Mouse (Mus musculus): ENCODE data around the gene Rspo1. TPM values are rescaled to one million over a fixed set of nuclear protein-coding genes. Genes with fewer than 3 reads are reported as not detected.
"Not testable (repeated sequence)": the region's sequence is repeated elsewhere in the genome, so short reads cannot be mapped to it uniquely, and the experiment has no call there.

Gene Rspo1
- total RNA-seq (2021), result 10 to 100 TPM; 13.7 to 16.4 TPM
- long read RNA-seq, transcript Rspo1-201 (6 exons, 1,834 nt), result major isoform, 22 of 25 reads
- long read RNA-seq, partial matches to known transcripts, result 1 of 25 reads
- long read RNA-seq, other reads (novel, unspliced or antisense), result 2 of 25 reads

DNA sequence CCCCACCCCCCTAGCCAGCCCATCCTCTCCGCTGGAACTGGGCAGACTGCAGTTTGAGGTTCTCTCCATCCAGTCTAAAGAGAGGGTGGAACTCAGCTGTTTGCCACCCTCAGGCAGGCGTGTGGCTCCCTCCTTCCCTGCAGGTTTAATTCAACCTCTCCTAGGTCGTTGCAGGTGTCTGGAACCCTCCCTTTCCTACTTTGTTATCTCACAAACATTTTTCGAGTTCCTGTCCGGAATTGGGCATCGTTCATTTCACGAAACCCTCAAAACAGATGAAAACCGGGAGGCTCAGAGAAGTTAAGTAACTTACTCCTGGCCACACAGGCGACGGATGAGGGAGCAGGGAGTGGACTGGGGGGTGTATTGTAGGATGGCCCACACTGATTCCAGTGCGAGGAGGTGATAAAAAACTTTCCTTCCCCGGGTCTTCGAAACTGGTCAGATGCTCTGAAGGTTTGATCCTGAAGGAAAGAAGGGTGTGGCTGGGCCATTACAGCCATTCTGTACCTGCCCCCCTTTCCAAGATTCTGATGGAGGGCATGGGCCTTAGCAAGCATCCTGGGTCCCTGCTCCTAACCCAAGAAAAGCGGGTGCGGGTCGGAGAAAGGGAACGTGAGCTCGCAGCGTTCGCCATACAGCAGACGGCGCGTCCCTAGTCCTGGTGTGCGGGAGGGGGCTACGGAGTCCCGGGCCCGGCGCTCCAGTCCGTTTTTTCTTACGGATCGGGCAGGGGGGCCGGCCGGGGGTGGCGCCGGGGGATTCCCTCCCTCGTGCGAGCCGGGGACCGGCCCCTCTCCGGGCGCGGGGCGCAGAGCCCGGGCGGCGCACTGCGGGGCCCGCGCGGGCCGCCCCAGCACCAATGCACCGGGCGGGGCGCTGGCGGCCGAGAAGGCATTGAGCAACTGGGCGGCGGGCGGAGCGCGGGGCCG, at the start of gene Rspo1:
Gene Rspo1 (plus strand): TSS at position 760 of the 932 bp plus-strand sequence.
- no peak for DNase-seq (ENCODE audit: low spot score in 2 of 2)

DNA sequence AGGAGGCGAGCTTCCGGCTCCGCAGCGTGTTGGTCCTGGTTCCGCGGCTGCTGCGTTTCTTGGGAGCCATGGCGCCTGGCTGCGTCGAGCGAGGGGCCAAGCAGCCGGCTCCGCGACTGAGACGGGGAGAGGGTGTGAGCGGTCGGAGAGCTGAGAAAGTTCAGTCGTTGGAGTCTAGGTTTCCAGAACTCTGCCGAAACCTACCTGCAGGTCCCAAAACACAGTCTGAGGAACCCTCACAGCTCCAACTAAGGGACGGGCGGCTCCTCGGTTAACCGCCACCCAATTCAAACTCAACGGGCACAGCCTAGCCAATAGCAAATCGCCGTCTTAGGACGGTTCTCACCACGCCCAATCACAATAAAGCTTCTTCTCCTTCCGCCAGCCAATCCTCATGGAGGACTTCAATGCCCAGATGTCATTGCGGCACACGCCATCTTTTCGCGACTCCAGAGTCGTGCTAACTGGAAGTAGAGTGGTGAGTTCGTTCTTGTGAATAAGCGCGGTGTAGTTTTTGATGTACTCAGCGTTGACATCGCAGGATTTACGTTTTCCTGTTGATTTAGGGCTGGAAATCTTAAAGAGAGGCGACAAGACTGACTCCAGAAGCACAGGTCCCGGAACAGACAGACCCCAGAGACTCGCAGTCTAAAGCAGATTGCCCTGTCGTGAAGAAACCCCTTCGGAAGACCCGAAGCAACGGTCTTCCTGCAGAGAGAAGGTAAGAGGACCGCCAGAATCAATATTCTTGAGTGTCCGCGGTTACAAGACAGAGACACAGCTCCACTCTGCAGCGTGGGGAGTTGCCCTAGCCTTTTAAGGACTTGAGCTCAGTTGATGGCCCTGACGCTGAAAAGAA, 49.4 kb upstream of the Rspo1 start, which contains the start of gene 9930104L06Rik:
Gene 9930104L06Rik (plus strand): TSS at position 436 of the 859 bp plus-strand sequence.
- DNase-seq (ENCODE audit: low spot score in 2 of 2), result peak; percentile 91 to 93

DNA sequence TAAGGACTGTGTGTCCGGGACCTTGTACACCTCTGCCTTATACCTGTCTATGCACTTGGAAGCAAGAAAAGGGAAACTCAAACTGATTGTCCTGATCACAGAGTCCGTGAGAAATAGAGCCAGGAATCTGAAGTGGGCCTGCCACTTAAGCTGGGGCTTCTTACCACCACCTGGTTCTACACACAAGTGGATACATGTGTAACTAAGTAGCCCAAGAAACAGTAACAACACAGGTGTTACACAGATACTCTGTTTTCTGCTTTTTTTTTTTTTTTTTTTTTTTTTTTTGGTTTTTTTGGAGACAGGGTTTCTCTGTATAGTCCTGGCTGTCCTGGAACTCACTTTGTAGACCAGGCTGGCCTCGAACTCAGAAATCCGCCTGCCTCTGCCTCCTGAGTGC, 47.0 kb upstream of the Rspo1 start, which contains the start of gene Cdca8:
Gene Cdca8 (minus strand): TSS at position 101 of the 400 bp plus-strand sequence.
- not testable (repeated sequence) for DNase-seq (ENCODE audit: low spot score in 2 of 2)

DNA sequence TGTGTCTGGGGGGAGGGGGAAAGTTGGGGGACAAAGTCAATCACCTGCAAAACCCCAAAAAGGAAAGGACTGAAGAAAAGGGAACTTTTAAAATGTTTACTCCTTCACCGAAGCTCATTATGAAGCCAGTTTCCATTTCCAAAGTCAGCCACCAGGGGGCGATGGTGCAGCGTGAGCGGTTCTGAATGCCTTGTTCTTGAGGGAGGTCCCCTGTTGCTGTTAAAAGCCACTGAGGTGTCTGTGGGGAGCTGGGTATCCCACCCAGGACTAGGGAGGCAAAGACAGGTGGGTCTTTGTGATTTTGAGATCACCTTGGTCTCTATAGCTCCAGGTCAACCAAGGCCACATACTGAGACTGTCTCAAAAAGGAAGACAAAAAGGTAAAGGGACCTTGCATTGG, 43.2 kb upstream of the Rspo1 start:
- peak; percentile 91 for DNase-seq (ENCODE audit: low spot score in 2 of 2)

DNA sequence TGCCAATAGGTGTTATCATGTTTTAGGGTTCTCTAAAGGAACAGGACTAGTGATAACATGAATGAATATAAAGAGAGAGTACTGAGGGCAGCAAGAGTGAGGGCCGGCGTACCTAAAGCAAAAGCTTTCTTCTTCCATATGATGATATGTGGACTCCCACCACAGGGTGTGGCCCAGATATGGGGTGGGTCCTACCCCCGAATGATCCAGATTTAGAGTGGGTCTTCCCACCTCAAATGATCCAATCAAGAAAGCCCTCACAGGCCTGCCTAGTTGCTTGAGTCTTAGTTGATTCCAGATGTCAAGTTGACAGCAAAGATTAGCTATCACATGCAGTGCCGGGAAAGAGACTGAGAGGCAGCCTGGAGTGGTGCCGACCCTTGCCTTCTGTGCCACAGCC, 42.4 kb upstream of the Rspo1 start:
- no peak for DNase-seq (ENCODE audit: low spot score in 2 of 2)

DNA sequence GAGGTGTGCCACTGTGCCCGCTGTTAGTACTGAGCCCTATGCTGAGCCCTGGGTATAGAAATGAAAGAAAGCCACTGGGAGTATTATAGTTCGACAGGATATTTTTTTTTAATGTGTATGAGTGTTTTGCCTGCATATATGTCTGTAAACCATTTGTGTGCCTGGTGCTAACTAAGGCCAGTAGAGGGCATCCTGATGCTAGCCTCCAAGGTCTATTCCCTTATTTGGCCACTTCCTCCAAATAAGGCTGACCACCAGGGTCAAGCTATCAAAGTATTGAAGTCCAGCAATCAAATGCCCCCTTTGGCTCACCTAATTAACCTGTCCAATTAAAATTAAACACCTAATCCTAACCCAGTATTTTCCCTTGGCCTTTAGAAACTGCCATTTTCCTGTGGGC, 41.3 kb upstream of the Rspo1 start:
- no peak for DNase-seq (ENCODE audit: low spot score in 2 of 2)

DNA sequence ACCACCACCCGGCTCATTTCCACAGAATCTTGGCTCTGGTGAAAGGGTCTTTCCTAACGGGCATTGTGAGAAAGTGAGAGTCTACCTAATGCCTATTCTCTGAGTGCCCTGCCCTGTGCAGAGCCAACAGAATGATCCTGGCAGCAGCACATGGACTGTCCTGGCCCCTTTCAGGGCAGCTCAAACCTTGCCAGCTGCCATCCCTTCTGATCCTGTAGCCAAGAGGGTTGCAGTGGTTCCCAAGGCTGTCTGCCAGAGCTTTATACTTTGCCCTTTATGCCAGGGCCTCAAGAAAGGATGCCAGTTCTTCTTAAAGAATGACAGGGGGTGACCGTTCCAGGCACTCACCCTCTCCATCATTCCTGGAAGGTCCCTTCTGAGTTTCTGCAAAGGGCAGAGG, 36.7 kb upstream of the Rspo1 start:
- DNase-seq (ENCODE audit: low spot score in 2 of 2), result no peak

DNA sequence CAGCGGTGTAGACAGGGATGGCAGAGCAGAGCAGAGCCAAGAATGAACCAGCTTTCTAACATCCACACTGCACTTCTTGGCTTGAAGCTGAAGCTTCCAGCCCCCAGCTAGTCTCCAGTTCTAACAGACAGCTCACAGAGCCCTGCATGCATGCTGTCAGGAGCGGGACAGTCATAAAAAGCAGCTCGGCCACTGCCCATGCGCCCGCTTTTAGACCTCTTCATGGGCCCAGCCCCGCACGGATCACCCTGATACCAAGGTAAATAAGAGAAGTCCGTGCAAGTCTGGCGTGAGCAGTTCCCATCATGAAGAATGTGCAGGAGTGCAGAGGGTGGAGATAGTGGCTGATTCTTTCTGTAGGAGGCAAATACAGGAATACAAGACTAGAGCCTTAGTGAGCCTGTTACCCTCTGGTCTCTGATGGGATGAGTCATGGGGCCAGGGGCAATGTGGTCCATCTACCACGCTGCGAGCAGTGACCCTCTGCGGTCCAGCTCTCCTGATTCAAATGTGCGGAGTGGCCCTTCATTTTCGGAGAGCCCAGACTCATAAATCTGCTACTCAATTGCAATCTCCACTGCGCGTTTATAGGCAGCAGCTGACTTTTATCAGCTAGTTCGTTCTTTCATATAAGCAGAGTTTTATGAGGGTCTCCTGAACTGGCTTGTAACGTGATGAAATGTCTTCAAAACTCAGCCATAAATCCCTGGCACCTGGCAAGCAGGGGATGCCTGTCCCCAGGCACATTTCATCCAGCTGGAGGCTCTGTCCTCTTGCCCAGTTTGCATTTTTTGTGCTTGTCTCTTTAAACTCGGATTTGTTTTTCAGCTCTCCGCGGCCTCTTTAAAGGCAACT, 35.8 kb upstream of the Rspo1 start:
- DNase-seq (ENCODE audit: low spot score in 2 of 2), result no peak

DNA sequence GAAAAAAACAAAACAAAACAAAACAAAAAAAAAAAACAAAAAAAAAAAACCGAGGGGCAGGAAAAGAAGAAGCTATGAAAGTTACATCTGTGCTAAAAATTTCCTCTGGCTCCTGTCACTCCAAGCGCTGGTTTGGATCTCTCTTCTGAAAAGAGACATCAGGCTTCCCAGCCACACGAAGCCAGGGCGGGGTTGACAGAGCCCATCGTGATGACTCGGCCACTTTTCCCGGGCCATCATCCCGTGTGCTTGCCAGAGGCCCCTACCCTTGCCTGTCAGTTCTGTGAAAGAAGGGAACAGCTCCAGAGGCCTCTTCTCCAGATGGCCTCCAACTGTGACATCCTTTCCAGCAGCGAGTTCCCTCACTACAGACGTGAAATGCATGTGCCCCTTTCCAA, 35.2 kb upstream of the Rspo1 start:
- DNase-seq (ENCODE audit: low spot score in 2 of 2), result no peak

DNA sequence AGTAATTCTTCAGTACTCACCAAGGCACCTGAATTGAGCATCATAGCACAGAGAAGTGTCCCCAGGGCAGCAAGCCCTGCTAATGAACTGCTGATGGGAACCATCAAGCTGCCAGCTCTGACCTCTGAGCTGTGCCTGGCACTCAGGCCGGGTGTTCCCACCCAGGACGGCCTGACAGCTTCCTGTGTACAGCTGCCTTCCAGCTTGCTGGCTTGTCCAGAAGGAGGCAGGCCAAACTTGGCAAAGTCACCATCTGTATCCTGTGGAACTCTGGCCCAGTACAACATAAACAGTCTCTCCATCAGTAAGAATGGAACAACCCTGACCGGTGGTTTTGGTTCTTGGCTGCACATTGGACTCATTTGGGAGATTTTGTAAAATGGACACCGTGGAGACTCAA, 32.7 kb upstream of the Rspo1 start:
- DNase-seq (ENCODE audit: low spot score in 2 of 2), result no peak

DNA sequence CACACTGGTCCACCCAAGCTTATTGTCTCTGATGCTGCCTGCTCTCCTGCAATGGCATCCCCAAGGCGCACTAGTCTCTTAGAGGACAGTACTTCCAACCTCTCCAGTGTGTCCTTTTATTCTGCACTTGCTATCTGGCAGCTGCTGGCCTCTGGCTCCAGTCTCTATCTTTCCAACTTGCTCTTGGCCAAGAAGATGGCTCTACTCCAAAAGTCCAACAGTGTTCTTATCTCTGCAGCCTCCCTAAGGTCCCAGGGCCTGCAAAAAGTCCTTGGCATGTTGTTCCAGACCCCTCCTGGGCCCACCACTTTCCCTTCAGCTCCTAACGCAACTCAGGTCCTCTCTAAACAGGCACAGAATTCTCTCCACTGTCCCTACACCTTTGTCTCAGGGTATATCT, 28.9 kb upstream of the Rspo1 start:
- no peak for DNase-seq (ENCODE audit: low spot score in 2 of 2)

DNA sequence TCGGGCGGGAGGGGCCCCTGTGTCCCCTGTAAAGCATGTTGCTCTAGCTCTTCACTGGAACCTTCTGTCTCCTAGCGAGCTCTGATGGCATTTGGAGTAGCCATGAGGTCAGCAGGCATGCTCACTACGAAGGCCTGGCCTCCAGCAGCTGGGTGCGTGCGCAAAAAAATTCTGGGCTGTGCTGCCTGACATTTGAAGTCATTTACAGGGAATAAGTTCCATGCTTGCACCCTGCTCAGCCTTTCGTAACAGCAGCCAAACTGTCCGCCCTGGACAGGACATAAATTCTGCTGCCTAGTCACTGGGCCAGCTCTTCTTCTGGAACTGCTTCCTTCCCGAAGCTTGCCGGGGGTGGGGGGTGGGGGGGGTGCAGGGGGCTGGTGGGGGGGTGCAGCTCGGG, 27.2 kb upstream of the Rspo1 start:
- no peak for DNase-seq (ENCODE audit: low spot score in 2 of 2)

DNA sequence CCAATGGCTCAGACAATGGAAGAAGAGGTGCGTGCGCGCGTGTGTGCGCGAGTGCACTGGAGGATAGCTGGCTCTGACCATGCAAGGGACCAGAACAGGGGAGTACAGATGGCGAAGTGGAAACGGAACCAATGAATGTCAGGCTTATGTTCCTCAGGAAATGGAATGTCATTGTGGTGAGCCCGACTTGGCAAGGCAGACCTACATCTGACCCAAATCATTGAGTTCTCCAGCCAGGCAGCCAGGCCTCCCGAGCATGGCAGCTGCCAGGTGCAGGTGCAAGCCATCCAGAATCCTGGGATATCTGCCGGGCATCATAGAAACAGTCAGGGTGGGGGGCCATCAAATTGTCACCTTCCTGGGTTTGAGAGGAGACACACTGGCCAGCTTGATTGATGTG, 25.3 kb upstream of the Rspo1 start:
- no peak for DNase-seq (ENCODE audit: low spot score in 2 of 2)

DNA sequence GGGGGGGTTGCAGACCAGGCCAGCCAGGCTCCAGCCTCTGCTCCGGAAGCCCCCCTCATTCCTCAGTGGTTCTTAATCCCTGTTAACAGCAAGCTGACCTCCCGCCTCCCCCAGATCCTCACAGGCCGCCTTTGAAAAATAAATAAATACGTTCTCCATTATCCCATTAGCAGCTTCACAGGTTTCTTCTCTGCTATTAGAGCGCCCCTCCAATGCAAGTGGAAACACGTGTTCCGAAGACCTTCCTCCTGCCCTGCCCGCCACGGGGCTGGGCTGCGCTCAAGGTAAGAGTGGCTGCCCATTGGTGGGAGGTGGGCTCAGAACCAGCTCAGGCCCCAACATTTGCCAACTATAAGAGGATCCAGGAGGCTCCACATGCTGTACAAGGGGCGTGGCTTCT, 23.7 kb upstream of the Rspo1 start:
- no peak for DNase-seq (ENCODE audit: low spot score in 2 of 2)

DNA sequence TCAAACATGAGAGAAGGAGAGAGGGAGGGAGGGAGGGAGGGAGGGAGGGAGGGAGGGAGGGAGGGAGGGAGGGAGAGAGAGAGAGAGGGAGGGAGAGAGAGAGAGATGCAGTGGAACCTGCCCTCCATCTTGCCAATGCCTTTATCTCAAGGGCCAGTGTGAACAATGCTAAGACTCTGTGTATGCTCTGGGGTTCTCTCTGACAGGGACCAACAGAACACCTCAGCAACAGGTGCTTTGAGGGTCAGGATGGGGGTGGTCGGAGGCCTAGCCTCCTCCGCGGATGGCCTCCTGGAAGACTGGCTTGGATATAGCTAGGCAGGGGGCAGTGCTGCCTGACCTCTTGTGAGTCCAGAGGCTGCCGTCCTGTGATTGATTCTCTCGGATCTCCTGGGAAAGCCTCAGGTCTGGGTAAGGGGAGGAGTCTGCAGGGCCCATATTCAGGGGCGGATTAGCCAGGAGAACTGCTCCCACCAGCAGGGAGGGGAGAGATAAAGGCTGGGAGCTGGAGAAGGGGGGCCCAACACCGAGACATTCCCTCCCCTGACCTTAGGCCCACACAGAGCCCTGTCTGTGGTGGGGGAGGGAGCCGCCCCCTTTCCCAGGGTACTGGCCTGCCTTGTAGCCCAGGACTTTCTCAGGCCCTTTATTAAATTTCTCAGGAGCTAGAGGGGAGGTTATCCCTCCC, 21.2 kb upstream of the Rspo1 start:
- no peak for DNase-seq (ENCODE audit: low spot score in 2 of 2)

DNA sequence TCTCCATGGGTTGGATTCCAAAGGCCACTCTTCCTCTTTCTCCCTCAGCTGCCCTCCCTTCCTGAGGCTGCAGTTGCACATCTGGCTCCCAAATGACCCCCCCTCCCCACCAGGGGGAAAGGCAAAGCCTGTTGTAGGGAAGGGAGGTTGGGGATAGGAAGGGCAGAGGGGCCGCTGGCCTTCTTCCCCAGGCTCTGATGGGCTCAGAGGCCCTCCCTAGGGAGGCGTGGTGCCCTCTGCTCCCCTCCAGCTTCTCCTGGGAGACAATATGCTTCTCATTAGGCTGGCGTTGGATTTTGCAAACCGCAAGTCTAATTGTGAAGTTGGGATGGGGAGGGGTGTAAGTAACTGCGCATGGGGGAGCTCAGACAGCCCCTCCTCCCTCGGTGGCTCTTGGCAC, 17.5 kb upstream of the Rspo1 start:
- no peak for DNase-seq (ENCODE audit: low spot score in 2 of 2)

DNA sequence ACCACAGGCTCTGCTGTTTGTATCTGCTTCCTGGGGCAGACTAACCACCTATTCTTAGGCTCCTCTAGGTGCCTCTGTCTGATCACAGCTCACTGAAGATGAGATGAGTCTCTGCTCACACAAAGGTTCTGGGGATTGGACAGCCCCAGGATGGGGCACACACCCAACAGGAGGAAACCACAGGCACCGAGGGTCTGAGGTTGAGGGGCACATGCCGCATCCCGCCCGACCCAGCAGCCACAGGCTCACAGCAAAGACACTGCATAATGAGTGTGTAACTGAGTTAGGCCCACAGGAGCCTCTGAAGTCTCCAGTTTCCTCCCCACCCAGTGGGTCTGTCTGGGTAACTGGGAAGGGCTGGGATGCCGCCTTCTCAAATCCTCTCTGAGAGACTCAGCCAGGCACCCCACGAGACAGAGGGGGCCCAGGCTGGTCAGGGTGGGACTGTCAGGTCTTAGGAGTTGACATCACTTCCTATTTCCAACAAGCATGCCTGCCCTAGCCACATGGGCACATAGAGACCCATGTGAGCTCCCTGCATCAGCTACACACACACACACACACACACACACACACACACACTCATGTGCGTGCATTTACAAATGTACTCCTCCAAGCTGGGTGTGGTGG, 16.9 kb upstream of the Rspo1 start:
- no peak for DNase-seq (ENCODE audit: low spot score in 2 of 2)

DNA sequence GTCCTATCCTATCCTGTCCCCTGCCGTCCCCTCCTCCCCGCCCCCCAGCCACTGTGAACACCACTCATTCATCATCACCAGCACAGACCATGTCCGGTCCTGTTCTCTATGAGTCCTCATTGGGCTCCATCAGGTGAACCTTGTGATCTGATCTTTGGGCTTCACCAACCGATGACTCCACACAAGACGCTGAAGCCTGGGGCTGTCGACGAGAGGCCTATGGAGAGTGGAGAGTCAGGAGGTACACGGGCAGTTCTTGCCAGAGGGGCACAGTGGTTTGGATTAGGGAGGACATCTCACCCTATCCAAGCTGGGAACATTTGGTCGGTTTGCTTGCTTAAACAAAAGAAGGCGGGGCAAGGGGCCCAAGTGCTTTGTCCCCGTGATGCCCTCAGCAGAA, 16.0 kb upstream of the Rspo1 start:
- no peak for DNase-seq (ENCODE audit: low spot score in 2 of 2)

DNA sequence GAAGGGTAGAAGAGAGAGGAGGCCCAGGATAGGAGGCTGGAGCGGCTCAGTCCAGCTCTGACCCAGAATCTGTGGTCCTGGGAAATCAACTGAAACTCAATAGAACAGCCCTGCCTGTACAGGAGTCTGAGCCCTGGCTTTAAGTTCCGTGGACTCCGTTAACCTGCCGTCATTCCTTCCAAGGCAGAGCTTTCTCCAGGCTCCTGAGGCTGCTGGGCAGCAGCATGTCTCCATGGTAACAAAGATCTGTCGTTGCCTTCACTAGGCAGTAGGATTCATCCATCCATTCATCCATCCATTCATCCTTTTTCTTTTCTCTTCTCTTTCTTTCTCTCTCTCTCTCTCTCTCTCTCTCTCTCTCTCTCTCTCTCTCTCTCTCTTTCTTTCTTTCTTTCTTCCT, 15.6 kb upstream of the Rspo1 start:
- DNase-seq (ENCODE audit: low spot score in 2 of 2), result no peak

DNA sequence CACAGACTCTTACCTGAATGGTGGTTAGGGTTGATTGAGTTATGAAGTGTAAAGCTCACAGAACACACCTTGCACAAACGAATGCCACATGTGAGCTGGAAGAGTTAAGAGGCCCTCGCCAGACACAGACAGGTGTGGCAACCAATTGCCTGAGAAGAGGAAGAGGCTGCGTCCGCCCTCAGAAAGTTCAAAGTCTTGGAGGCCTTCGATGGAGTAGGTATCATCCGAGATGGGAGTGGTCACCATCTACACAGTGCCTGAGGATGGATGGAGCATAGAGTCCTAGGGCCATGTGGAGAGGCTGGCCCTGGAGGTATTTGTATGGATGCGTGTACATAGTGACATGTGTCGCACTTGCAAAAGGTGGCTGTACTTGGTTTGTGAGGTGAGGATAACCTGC, 15.1 kb upstream of the Rspo1 start:
- no peak for DNase-seq (ENCODE audit: low spot score in 2 of 2)
